Mouse (Mus musculus) CH12F3 (cell line): Measurements from ENCODE around the gene Cygb.
"Not testable (repeated sequence)": the region's sequence is repeated elsewhere in the genome, so short reads cannot be mapped to it uniquely, and the experiment has no call there.

ENCODE experiments used
- in situ Hi-C: fragments of 300-500 bp; cut with MboI; formaldehyde crosslinking; loops from 2 replicates; pipeline ENCODE4 v1.14.3; 2020; ENCODE audit warnings: low sequenced_read_pairs

Gene Cygb

DNA sequence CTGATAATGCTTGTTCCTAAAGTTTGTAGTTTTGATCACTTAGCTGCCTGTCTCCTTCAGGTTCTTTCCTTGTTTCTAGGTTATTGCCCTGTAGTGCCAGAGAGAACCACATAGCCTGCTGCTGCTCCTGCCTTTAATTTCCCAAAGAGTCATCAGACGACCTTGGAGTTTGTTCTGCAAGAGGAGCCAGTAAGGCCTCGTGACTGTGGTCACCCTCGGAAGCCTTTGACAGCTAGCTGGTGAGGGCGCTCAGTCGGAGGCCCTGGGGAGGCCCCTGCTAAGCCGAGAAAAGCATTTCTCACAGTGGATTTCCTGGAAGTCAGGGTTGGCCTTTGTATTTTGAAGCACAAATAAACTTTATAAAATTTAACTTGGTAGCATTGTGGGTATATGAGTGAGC, 21.3 kb upstream of the Cygb start:
- in situ Hi-C loops, result not testable (repeated sequence)

DNA sequence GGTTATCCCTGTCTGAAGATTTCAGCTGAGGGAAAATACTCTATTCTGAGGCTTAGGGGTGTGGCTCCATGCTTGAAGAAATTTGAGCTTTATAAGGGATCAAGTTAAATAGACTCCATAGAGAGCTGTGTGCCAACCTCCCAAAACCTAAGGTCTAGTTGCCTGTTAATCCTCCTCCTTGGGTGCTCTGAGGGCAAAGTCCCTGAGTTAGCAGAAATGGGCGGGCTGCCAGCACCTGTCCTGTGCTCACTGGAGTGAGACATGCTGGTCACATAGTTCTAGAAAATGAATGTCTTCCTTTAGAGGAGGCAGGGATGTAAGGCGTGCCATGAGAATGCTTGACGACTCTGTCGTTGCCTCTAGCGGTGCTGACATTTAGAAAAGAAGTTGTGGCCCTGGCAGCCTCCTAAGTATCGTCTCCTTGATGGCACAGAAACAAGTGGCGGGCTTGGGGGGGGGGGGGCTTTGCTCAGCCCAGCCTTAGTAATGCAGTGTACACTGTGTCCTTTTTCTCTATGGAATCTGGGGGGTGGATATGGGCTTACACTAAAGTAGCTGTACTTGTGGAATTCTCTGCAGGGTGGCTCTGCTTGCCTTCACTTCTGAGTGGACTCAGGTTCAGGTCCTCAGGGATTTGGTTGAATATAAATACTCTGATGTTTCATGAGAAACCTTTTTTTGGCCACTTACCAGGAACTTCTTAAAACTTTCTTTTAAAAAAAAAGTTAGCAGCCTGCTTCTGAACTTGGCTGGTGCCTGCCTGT, 20.7 kb upstream of the Cygb start:
- in situ Hi-C loops, result no loop called here

DNA sequence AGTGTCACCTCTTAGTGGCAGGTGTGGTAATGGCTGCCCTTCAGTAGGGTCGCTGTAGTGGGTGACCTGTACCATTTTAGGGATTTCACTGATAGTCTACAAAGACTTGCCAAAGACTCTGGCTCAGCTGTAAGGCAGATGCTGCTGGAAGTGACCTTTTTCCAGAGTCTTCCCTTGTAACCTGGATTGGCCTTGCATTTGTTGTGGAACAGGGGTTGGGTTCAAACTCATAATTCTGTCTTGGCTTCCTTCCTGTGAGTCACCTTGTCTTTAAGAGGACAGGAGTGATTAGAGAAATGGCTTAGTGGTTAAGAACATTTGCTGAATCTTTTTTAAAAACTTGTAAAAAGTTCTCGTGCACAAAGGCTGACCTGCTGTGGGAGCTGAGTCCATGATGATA, 19.3 kb upstream of the Cygb start:
- in situ Hi-C loops, result no loop called here

DNA sequence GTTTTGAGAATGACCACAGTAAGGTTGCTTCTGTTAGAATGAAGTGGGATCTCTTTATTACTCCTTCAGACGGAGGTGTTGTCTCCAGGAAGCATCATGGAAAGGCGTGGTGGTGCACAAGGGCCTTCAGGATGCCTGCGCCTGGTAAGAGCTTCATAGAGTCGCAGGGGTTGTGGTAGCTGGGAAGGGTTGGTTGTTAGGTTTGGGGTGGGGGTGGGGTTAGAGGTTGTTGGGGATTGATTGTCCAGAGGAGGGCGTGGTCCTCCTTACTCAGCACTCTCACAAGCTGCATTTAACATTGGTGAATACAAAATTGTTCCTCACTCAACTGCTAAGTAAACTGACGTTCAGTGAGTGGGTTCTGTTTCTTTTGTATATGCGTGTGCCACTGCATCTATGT, 18.5 kb upstream of the Cygb start:
- in situ Hi-C loops, result no loop called here

DNA sequence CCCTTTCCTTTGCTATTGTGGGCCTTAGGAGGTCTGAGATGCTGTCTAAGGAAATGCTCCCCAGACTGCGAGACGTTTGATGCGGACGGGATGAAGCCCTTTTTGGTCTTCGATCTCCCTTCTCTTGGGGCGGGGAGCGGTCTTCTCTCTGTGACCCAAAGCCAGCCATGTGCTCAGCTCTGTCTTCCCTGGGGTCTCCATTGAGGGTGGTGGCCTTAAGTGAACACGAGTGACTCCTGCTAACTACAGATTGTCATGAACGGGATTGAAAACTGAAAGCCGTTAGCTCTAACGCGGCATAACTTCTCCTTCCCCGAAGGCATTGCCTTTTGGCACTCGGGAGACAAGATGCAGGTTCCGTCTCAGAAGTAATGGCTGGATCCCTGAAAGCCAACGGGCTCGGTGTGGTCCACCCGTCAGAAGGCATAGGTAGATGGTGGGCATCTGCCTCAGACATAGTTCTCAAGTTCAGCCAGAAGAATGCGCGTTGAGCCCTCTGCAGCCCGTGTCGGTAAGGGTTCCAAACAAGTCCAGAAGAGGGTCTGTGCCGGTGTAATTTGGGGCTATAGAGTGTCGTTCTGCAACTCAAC, 17.8 kb upstream of the Cygb start:
- in situ Hi-C loops, result no loop called here

DNA sequence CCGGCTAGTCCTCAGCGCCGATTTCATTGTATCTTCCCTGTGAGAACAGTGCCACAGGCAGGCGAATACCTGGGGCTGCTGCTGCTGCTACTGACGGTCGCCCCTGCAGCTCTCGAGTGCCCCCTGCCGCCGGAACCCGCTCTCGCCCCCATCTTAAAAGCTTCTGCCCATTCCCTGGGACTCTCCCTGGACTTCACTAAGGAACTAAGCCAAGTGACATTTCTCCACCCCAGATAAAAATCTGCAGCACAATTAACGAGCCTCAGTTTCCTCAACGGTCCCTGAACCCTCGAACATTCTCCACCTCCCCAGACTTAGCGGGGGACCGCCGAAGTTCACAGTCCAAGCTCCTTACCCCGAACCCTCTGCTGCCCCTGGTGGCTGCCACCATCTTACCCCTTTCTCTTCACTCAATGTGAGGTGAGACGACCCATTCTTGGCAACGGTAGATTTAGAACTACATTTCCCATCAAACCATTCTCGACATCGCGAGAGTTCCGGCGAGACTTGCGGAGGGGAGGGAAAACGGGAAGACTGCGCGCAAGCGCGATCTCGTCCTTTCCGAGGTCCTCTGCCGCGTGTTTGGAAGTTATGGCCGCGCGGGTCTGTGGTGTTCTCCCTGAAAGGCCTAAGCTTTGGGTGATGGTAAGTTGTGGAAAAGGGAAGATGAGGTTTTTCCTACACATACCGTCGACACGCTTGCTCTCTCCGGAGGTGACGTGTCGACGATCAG, 17.2 kb upstream of the Cygb start:
- in situ Hi-C loops, result no loop called here

DNA sequence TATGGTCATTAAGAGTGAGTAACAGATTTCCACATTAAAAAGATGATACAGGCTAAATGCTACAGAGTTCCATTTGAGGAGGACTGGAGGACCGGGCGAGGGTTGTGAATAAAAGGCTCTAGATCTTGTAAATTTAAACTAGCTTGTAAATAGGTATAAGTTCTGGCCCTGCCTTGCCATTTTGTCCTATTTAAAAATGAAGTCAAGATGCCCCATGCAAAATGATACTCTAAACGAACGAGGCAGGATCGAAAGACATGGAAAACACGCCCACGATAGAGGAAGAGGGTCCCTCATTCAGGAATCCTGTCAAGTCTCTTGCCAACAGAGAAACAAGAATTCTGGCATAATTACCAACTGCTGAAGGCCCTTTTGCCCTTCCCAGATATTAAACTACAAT, 16.3 kb upstream of the Cygb start:
- in situ Hi-C loops, result no loop called here

DNA sequence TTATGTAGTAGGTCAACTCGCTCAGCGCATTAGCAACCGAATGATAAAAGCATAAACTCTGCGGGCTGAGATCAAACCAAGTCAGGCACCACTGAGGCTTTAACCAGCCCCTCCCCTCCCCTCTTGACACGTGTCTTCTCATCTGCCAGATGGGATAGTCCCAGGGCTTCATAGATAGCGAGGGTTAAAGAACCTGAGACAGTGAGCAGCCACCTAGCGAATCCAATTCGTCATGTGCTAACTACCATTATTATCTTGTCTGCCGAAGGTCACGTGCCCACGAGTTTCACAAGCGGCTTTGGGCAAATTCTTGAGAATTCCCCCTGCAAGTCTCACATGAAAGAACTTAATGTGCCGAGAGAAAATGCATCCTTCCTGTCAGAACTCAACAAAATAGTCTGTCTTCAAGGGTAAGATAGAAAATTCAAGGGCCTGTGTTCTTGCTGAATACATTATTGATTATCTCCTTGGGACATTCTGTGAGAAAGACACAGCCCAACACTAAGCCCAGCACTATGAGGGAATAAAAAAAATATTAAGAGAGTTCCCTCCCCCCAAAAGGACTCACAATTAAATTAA, 15.8 kb upstream of the Cygb start:
- in situ Hi-C loops, result no loop called here

DNA sequence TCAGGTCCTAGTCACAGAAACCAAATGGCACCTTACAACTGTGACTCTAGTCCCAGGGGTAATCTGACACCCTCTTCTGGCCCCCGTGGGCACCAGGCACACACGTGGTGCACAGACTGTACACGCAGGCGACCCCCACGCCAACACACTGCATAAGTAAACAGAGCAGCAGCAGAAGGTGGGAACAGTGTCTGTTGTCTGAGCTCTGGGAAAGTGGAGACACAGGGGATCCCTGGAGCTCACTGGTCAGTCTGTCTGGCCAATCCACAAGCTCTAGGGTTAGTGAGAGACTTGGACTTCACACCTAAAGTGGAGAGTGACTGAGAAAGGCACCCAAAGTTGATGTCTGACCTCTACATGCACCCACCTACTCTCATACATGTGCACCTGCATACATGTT, 15.2 kb upstream of the Cygb start:
- in situ Hi-C loops, result no loop called here

DNA sequence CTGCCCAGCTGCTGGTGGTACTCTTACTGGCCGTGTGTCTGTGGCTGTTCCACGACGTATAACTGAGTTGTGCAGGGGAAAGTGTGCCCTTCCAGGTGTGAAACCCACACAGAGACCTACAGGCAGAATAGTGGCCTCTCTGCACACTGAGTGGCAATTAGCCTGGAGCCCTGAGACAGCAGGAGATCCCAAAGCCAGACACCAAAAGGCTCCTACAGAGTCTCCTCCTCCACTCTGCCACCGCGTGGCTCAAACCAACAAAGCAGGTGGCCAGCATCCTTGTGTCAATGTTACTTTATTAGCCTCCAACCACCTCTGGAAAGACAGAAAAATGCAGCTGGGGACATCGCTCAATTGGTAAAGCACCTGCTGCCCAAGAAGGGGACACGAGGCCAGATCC, 14.7 kb upstream of the Cygb start:
- in situ Hi-C loops, result no loop called here

DNA sequence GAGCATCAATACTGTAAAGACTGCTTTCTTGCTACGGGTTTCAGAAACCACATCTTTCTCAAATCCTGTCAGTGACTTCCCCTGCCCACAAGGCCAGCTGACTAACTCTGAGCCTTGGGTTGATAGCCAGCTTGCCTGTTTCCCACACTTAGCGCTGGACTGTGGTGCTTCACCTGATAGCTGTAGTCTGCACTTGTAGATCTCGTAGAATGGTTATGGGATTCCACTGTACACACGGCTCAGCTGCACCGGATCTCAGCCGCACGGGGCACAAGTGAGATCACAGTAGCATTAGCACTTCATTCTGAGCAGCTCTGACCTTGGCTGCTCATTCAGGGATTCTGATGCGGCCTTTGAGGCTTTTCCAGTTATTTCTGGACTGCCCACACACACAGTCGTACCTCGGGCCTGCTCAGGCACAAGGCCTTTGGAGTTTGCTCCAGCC, 14.3 kb upstream of the Cygb start:
- in situ Hi-C loops, result no loop called here

DNA sequence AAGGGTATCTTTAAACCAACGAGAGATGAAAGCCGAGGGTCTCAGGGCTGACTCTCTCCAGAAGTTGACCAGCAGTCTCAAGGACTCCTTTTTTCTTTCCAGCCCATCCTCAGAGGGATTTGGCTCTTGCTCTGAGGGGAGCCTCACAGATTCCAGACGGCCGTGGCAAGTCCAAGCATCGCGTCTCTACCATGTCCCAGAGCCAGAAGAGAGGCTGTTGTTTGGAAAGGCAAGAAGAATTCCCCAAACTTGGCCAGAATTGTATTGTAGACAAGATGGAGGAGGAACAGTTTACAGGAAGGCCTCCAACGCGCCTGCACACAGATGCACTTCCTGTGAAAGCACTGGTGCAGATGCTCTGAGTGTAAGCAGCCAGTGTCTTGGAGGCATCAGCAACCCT, 13.8 kb upstream of the Cygb start:
- in situ Hi-C loops, result no loop called here

DNA sequence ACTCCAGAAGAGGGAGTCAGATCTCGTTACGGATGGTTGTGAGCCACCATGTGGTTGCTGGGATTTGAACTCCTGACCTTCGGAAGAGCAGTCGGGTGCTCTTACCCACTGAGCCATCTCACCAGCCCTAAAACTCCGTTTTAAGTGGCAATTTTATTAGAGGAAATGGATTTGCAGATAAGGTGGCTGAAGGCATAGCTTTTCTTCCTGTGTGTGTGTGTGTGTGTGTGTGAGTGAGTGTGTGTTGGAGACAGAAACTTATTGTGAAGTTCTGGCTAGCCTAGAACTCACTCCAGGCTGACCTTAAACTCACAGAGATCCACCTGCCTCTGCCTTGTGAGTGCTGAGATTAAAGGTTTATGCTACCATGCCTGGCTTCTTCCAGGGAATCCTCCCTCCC, 12.9 kb upstream of the Cygb start:
- in situ Hi-C loops, result not testable (repeated sequence)

DNA sequence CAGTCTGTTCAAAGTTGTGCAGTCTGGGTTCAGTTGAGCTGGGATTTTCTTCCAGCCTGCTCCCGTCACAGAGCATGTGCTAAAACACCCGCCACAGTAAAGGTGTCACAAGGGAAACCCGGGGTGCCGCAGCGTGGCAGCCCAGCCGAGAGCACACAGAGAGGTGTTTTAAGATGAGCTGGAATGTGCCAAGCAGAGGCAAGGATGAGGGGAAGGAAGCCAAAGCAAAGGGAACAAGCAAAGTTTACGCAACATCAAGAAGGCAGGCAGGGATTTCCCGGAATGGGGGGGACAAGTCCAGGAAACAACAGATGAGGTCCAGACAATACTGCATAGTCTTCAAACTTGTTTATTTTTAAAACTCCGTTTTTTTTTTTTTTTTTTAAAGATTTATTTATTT, 12.5 kb upstream of the Cygb start:
- in situ Hi-C loops, result no loop called here

DNA sequence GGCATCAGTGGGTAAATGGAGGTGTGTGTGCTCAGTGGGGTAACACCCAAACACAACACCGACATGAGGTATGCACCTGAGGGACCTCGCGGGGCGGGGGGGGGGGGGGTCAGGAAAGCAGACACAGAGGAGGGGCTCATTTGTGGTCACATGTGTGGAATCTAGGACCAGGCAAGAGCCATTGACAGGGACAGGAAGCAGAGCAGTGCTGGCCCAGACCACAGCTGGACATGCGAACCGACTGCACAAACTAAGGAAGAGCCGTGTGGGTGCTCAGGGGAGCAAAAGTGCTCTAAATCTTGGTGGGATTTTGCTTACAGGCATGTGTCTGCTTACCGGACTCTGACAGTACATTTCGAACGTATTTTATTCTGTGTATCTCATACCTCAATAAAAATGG, 11.2 kb upstream of the Cygb start:
- in situ Hi-C loops, result no loop called here

DNA sequence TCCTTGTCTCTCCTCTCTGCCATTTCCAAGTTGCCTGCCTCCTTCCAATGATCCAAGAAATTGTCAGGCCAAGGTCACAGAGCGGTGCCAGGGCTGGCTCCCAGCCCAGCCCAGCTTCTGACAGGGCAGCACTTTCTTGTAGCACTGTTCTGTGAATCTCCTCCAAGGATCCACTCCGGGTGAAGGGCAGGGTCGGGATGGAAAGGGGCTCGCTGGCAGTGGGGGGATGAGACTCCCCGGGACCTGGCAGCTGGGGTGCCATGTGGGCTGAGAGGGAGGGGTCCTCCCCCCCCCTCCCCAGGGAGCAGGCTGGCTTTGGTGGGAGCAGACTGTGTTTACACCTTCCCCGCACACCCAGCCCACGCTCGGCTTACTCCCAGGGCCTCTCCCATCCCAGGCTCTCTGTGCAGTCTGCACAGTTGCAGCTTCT, 7.8 kb upstream of the Cygb start:
- in situ Hi-C loops, result no loop called here

DNA sequence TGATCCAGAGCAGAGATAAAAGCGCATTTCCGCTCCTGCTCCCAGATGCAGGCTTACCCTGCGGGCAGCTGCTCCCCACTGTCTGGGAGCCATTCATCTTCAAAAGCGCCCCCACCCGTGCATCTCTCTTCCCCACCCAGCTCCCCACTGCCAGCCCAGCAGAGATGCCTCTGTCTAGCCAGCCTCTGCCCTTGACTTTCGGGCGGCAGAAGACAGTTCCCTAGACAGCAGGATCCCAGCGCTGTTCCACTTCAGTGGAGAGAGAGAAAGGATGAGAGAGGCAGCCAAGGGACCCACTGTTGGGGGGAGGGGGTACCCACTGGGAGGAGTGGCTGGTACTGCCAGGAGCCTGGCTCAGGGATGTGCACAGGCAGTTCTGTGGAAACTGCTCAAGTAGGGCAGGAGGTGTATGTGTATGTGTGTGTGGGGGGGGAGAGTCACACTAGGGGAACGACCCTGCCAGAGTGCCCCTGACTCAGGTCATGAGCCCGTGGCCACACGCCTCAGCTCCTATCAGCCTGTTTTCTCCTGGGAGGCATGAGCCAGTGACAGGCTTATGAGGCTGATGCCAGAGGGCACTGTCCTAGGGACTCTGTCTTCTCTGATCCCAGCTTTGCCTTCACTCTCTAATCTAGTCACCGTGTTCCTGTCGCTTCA, 7.3 kb upstream of the Cygb start:
- in situ Hi-C loops, result no loop called here

DNA sequence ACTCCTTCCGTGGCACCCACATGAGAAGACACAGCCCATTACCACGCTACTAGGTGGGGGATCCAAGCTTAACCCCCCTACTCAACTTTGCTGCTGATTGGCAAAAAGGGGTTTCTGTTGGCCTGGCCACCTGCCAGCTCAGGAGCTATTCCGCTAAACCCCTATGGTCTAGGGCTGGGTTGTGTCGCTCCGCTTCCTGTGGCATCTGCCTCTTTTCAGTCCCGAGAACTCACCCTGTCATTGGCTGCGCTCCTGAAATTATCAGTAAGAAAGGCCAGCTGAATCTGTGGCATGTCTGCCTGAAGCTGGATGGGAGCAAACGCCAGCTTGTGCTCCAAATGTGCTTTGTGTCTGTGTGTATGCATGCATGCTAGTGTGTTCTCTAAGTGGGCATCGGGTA, 6.1 kb upstream of the Cygb start:
- in situ Hi-C loops, result no loop called here

DNA sequence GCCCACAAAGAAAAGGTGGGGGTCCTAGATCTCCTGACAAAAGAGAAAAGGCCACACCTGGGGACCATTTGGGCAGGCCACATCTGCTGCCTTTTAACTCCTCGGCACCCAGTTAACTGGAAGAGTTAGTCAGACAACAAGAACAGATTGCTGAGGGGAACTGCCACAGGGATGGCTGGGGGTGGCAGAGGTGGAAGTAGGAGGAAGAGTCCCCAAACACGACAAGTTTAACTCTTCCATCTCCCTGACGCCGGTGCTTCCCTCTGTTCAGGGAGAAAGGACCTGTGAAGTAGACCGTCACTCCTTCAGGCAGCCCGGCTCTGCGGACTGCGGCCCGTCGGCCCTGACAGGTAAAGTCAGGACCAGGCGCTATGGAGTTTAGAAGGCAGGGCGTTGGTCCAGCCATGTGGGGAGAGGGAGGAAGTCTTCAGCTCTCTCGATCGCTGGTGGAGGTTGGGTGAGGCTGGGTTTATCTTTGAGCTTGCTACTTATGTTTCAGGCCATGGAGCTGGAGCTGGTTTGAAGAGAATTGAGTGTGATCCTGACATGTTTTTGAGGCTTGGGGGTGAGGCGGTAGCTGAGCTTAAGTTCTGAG, 5.0 kb upstream of the Cygb start:
- in situ Hi-C loops, result no loop called here

DNA sequence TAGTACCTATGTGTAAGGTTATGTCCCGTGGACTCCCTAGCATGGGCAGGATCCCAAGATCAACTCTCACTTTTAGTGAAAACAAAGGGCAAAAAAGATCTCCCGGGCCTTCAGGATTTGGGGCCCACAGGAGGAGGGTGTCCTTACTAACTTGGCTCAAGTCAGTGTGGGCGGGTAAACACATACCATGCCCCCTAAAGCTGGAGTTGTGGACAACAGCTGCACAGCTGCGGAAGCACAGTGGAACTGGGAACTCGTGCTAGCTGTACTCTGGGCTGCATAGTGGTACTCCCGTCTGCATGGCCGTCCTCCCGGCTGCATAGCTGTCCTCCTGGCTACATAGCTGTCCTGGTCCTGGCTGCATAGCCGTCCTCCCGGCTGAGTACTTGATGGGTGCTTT, 4.1 kb upstream of the Cygb start:
- in situ Hi-C loops, result no loop called here
